Mouse (Mus musculus) adrenal gland, postnatal 36 days (tissue): ENCODE measurements around the gene Rel. TPM values are rescaled to one million over a fixed set of nuclear protein-coding genes. Genes with fewer than 3 reads are reported as not detected.
A peak's percentile ranks its signal among the peaks of the same experiment; 100 is the strongest.
"Not testable (repeated sequence)": the region's sequence is repeated elsewhere in the genome, so short reads cannot be mapped to it uniquely, and the experiment has no call there.

ENCODE experiments used
- DNase-seq, 2 experiments: peaks; one replicate each; pipeline ENCODE4 v3.0.0; 2021; ENCODE audit warnings: mixed read lengths in 1 of 2
- long read RNA-seq, 2 experiments: library from polyadenylated mRNA; stranded (forward); transcript quantifications; one replicate each; pipeline ENCODE4 v2.0.0; 2021; ENCODE audit warnings: borderline sequencing depth in 2 of 2
- total RNA-seq, 2 experiments: library from RNA; stranded (reverse); gene quantifications; 2 replicates each; pipeline ENCODE4 v1.2.3; 2021

The Rel gene
- total RNA-seq: 1 to 10 TPM; 8.5 to 8.8 TPM
- long read RNA-seq, experiment 1, partial matches to known transcripts: 0 of 1 reads
- long read RNA-seq, experiment 1, other reads (novel, unspliced or antisense): 1 of 1 reads
- long read RNA-seq, experiment 2: 0 reads

DNA sequence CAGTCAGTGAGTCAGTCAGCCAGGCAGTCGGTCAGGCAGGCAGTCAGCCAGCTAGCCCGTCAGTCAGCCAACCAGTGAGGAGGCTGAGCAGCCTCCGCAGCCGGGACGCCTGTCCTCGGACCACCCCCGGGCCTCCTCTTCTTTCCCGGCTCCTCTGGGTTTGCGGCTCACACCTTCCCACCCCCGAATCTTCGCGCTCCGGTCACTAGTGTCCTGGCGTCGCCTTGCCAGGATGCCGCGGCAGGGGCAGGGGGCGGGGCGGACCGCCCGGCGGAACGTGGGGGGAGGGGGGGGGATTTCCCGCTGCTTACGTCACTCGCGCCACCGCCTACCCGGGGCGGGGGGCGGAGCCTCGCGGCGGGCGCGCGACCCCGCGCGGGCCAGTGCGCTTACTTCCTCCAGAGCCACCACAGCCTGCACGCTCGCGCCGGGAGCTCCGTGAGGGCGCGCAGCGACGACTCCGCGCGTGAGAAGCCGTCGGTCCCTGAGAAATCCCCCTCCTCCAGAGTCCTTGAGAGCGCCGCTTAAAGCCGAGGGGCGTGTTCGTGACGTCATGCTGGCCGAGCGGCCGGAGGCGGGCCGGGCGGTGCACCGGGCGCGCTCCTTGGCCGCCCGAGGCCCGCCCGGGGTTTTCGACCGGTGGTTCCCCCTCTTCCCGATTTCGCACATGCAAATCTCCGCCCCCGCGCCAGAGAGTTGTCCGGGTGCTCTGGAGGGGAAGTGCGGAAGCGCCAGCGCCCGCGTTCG is at the start of gene Rel:
Rel (minus strand) TSS at position 211 of the 747 bp plus-strand sequence.
- DNase-seq: peak; percentile 93 to 94

GRCm38 (mm10) chr11:23818745-23819144 is 48.0 kb upstream of the Rel start:
- DNase-seq: no peak

DNA sequence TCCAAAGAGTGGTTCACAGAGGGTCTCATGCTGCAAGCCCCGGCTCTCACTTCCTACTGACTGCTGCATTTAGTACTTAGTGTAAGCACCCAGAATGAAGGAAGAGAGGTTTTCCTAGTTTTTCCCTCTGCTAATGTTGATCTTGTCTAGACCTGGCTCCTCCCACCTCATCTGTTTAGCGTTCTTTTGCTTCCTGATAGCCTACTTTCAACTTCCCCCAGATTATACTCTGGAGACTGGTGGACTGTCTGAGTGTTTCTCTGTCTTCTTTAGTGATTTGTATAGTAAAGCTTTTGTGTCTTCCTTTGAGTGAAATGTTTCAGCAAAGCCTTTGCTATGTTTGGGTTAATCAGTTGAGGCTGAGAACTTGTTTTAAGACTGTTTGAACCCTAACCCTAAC is 40.0 kb upstream of the Rel start:
- DNase-seq: no peak

DNA sequence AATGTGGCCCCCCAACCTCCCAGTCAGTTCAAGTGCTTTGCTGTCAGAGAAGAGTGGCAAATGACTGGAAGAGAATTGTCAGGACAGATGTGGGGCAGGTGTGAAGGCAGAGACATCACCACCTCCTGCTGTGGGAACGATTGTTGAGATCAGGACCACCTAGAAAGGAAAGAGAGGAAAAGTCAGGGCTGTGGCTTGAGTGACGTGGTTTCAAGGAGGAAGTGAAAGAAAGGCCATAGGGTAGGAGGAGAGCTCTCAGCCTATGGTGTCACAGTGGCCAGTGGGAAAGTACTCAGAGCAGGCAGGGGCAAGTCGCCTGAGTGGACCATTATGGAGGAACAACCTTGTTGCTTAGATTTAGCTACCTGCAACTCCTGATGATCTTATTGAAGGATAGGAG is 34.9 kb upstream of the Rel start:
- DNase-seq: no peak

DNA sequence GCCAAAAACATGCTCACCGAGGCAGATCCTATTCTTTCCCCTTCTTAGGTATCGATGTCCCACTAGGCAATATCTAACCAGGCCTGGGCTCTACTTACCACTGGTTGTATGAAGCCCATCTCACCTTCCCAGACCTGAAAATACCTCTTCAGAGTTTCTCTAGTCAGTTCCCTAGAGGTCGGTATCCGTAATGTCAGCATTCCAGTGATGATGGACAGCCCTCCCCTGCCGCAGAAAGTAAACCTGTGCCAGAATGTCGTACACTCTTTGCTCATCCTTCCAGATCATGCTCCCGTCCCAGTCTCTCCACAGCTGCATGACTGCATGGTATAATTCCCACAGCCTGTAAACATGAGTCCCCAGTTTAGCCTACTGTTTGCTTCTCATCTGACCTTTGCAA is 32.4 kb upstream of the Rel start:
- no peak for DNase-seq

DNA sequence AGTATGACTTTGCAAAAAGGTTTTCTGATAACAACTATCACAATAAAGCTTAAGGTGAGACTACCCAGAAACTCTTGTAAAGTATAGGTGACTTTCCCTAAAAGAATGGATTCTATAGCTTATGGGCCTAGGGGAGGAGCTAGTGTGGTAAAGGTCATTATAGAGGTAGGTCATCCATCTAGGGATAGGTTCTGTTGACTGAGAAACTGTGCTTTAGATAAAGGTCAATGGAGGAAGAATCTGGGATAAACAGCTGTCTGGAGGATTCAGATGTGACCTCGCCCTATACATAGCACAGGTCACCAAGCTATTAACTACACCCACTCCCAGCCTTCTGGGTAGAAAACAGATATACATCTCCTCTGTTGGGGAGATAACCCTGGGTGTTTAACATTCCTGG is 31.5 kb upstream of the Rel start:
- no peak for DNase-seq

DNA sequence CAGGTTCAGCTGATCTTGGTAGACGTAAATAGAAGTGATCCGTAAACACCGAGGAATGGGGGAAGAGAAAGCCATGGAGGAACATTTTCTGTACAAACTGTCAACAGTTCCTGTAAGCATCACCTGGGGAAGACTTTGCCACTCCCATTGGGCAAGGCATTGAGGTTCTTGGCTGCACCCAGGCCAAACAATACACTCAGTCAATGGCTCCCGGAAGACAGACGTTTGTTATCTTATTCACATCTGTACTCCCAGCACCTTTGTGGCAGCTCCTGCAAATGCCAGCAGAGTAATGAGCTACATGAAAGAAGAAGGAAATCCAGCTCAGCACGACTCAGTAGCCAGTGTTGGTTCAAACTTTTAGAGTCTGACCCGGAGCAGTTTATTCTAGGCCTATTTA is 31.1 kb upstream of the Rel start:
- no peak for DNase-seq

DNA sequence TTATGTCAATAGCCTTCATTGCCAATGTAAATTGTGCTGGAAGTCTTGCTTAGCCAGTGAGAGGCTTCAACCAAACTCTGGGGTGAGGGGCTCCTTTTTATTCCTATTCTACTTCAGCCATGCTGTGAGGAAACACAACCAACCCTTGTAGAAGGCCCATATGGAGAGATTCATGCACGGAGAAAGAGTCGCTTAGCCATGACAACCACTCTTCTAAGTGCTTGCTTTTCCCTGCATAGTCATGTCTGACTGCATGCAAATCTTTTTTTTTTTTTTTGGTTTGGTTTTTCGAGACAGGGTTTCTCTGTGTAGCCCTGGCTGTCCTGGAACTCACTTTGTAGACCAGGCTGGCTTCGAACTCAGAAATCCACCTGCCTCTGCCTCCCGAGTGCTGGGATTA is 12.9 kb upstream of the Rel start:
- DNase-seq: not testable (repeated sequence)

DNA sequence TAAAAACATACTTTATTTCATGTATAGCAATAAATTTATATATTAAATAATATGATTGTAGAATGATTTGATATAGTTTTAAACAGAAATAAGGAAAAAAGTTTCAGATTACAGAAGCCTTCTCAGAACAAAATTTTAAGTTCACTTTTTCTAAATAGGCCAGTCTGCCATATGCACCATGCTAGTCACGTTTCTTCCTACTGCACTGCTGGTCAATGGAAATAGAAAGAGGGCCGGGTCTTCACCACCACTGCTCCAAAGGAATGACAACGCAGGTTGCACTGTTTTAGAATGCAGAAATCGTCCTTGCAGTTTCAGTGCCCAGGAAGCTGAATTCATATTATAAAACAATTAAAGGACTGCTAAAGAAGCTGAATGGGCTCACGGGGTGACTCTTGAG is 12.3 kb upstream of the Rel start:
- no peak for DNase-seq

- DNase-seq: no peak
Measured at GRCm38 (mm10) chr11:23782038-23782437, 11.3 kb upstream of the Rel start.

DNA sequence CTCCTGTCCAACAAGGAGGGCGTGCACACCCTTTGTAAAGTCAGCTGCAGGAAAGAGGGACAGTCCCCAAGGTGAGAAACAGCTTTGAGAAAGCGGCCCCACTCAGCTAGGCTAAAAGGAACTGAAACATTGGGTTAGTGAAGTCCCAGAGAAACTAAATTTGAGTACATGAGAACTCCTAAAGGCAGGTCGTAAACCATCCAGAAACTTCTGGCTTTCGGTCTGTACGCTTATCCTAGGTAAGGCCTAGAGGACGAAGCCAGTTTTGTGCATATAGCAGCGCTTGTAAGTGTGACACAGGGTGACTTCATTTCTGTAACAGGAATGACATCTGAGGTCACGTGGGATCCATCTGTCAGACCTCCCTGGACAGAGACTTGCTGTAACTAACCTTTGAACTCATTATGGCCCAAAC is 8.0 kb upstream of the Rel start:
- DNase-seq: no peak

- DNase-seq: no peak
Measured at GRCm38 (mm10) chr11:23772471-23772870, 1.7 kb upstream of the Rel start.

- DNase-seq: peak; percentile 5 to 10
Measured at GRCm38 (mm10) chr11:23771507-23772097, 832 bp upstream of the Rel start.

DNA sequence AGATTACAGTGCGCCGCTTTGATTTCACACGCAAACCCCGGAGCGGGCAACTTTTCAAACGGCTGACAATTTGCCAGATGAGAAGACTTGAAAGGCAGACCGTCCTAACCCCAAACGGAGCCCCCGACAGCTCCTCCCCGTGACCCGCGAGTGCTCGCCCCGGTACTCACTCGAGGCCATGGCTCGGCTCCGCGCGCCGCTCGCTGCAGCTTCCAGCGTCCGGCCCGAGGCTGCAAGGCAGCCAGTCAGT is 335 bp downstream of the Rel start:
- no peak for DNase-seq

DNA sequence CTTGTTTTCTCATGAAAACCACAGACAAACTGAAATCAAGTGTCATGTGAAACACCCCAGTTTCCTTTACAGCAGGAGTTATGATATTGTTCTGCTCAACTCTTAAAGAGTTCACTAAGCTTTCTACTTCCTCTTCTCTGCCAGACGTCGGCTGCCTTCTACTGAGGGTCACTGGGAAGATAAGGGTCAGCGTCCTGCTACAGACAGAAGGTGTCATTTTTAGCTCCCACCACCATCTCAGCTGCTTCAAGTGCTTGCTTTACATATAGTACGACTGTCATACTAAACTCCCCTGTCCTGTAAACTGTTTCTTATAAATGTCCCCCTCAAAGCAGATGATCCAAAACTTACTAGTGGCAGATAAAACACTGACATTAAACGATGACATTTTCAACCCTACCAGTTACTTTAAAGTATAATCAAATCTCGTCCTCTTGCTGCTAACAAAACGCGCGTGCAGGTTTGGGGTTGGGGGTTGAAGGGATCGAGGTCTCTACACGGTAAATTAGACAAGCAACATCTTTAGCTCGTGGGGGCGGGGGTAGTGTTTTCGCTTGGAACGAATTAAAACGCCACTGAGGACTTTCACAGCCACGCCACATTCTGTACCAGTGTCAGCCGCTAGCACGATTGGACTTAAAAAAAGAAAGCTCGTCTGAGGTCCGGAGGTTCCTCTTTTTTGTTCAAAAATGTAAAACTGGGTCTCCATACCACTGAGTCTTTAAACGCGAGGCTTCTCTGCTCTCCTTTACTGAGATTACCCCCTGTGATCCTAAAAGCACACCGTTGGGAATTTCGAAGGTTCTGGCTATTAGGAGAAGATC is 872 bp downstream of the Rel start:
- DNase-seq: peak; percentile 27 to 47

- no peak for DNase-seq
Measured at GRCm38 (mm10) chr11:23769033-23769432, 1.7 kb downstream of the Rel start.

DNA sequence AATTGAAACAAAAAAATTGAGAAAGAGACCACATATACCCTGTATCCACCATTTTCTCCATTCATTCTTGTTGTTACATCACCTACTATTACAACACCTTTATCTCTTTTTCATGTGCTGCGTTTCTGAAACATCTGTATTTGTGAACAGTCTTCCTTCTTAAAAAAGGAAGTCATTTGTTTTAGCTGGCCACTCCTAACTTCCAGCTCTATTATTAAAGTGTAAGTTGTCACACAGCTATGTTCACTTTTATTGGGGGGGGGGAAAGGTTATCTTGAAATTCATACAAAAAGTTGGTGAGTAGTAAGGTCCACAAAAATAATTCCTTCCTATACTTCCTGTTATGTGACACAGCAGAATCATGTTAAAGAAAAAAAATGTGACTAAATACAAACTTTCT is 2.8 kb downstream of the Rel start:
- DNase-seq: no peak

DNA sequence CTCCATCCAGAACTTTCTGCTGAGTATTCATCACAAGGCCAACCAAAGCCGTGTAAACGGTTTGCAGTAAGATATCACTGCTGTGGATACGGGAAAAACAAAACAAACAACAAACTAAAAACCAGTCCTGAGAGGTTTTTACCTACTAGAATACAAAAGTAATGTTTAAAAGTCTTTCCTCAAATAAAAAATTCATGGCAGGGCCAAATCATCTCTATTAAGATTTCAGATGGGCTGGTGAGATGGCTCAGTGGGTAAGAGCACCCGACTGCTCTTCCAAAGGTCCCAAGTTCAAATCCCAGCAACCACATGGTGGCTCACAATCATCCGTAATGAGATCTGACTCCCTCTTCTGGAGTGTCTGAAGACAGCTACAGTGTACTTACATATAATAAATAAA is 3.4 kb downstream of the Rel start:
- DNase-seq: not testable (repeated sequence)

DNA sequence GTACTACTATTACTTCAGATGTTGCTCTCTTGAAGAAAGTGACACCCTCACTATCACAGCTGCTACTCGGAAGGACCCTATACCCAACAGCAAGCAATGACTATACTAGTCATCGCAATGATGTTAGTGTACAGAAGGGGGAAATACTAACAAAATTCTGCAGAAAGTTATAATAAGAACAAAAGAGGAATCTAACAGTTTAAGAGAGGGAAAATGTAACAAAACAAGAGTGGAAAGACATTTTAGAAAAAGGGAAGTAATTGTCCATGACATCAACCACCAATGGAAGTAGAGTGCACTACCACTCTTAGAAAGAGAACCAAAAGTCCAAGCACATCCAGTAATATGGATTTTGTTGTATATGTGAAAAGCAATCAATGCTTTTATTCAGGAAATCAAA is 8.1 kb downstream of the Rel start:
- DNase-seq: no peak

- DNase-seq: no peak
Measured at GRCm38 (mm10) chr11:23758218-23758617, 12.6 kb downstream of the Rel start.

- no peak for DNase-seq
Measured at GRCm38 (mm10) chr11:23754329-23754728, 16.4 kb downstream of the Rel start.

- DNase-seq: no peak
Measured at GRCm38 (mm10) chr11:23753136-23753710, 17.5 kb downstream of the Rel start.

- no peak for DNase-seq
Measured at GRCm38 (mm10) chr11:23746102-23746501, 24.7 kb downstream of the Rel start.
